Mouse (Mus musculus): ENCODE measurements around the gene Neo1. TPM values are rescaled to one million over a fixed set of nuclear protein-coding genes. Genes with fewer than 3 reads are reported as not detected.

The Neo1 gene
- total RNA-seq, 2 experiments from 2014 or later: 46.1 to 58.6 TPM

DNA sequence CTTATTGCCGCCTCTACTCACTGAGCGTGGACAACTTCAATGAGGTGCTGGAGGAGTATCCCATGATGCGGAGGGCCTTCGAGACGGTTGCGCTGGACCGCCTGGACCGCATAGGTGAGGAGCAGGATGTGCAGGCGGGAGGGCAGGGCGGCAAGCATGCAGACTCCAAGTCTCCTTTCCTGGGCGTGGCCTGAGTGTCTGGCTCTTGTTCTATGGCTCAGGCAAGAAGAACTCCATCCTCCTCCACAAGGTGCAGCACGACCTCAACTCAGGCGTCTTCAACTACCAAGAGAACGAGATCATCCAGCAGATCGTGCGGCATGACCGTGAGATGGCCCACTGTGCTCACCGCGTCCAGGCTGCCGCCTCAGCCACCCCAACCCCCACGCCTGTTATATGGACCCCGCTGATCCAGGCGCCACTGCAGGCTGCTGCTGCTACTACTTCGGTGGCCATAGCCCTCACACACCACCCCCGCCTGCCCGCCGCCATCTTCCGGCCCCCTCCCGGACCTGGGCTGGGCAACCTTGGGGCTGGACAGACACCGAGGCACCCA is 177.1 kb downstream of the Neo1 start:
- no peak for DNase-seq

DNA sequence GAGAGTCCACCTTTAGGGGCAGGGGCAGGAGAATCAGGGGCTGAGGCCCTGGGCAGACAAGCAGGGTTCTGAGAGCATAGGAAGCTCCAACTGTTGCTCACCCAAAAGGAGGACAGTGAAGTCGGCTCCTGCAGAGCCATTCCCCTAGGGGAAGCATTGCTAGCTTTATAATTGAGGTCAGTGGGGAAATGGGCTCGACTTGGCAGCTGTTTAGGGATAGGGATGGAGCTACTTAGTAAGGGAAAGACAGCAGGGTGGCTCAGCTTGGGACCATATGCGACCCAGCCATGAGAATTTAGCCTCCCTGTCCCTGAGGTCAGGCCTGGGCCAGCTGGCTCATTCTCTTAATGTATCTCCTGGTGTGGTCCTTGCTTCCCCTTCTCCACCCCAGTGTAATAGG is 181.3 kb downstream of the Neo1 start:
- no peak for DNase-seq

DNA sequence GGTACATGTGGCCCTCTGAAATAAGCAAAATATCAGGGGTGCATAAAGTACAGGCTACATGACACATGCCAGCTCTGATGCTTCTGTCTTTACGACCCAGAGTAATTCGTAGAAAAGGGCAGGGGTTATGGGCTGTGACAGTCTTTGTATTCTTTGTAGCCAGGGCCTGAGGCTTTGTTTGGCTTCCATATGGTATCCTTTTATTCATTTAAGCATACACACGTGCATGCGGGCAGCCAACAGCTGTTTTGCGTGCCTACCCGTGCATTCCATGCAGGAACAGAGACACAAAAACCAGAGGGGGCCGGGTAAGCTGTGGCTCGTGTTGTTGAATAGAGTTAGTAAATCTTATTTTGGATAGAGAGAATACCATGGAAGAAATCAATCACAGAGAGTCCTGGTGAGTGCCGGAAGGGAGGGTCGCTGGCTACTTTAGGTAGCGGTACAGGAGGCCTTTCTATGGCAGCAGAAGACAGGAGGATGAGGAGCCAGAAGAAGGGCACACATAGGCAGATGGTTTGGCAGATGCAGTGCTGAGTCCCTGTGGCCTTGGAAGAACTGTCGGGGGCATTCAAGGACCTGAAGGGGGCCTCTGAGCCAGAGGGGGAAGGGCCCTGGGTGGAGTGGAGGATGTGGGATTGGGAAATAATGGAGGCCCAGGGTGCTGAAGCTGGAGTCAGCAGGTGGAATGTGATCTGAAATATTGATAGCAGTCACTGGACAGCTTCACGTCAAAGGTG is 186.5 kb downstream of the Neo1 start:
- DNase-seq: no peak

DNA sequence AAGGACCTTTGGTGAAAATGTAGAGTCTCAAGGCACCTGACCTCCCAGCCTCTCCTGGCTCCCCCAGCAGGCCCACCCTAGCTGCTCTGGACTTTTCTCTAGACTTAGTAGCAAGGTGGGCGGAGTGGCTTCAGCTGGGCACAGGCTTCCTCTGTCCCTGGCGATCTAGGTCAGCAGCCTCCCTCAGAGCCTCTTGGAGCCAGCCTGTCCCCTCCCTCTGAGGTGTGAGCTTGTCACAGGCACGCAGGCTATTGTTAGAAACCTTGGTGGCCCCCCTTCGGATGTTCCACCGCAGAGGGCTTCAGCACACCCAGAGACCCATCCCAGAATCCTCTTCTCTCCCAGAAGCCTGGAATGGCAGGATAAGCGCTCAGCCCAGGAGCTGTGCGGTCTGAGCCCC is 188.6 kb downstream of the Neo1 start:
- no peak for DNase-seq

DNA sequence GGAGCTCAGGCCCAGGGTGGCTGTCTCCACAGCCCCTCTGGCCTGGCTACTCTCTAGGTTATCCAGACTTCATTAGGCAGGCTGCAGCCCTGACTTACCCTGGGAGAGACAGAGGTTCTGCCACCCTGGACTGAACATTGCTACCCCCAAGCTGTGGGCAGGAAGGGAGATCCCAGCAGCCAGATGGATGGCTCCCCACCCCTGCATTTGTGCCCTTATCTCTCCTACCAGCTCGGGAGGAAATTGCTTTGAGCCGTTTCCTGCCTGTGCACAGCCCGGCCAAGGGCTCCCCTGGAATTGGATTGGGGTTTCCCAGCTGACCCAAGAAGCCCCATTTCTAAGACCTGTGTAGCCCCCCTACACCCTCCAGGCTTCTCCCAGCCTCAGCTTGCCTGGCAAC is 189.2 kb downstream of the Neo1 start:
- DNase-seq: no peak

DNA sequence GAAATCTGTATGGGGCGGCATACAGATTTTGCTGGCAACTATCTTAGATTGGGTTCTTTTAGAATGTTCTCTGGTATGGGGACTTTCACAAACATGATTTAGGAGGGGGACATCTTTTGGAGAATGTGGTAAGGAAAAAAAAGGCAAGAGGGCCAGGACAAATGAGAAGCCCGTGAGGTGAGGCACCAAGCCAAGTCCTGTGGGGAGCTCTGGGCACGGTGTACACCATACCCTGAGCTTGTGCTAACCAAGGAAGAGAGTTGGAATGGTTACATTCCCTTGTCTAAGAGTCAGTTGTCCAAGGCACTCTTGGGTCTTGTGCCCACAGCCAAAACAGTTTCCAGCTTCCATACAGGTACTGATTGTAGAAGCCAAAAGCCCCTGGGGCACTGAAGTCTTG is 191.6 kb downstream of the Neo1 start:
- no peak for DNase-seq

DNA sequence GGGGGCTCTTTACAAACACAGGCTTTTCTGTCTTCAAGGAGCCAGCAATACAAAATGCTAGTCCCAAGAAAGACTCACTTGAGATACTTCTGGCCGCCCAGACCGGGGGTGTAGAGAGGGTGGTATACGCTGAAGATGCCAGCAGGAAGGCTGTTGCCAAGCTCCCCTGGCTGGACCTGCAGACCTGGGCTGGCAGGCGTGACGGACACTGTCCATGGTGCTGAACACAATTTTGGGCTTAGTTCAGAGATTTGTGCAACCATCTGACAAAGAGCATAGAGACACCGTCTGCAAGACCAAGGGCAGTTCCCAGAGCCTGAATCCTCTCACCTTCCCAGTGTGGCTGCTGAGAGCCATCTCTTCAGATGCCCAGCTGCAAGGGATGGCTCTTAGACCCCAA is 194.6 kb downstream of the Neo1 start:
- DNase-seq: peak; percentile 87

DNA sequence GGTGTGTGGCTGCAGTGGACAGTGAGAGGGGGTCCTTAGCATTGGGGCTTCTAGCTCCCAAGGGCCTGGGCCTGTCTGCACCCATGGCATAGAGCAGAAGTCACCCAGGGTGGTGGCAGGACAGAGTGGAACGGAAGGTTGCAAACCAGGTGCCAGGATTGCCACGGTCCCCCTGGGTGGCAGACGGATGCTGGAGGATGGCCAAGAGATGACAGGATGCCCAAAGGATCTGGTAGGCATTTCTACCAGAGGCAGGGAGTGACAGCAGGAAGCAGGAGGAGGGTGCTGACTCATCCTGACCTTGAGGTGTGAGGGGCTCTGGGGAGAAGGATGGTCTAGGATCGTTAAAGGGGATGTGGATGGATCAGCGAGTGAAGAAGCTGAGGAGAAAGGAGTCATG is 197.7 kb downstream of the Neo1 start:
- no peak for DNase-seq

DNA sequence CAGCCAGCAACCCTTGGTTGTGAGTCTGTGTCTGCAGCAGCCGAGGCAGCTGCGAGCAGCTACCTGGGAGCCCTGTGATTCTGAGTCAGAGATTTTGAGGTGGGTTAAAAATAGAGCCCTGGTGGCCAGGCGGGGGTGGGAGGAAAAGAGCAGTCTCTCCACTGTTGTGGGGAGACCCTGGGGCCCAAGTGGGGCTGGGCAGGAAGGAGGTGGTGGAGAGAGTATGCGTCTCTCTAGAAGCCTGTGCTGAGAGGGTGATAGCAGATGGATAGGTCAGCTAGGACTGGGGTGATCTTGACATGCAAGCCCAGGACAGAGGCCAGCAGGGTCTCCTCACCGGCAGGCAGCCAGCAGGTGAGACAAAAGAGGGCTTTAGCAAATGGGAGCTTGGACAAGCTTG is 199.1 kb downstream of the Neo1 start:
- DNase-seq: no peak

DNA sequence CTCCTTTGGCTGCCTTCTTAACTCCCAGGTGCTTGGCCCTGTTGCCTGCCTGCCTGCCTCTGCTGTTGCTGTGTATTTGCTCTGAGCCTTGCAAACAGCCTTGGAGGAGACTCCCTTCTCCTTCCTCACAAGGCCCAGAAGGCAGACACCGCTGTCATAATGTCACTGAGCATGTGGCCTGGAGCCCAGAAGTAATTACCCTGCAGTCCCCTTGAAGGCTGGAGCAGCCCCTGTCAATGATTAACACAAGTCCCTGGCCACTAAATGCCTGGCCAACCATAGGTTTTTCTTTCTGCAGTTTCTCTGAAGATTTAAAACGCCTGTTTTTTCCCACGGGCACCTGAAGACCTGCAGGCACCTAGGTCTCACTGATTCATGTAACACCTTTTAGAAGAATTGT is 203.3 kb downstream of the Neo1 start:
- DNase-seq: no peak

DNA sequence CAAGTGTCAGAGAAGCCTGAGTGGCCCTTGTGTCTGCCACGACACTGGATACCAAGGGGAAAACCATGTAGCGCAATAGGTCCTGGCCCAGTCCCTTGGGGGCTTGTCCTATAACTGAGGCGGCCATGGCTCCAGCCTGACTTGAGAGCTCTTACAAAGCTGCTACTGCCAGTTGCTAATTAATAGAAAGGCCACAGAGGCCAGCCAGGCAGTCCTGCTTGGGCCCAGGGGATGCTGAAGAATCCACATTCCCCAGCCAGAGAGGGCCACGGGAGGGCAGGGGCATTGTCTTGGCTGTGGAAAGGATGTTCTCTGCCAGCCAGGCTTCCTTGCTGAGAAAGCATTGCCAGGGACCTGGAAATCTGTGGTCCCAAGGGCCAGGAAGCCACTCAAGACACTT is 206.6 kb downstream of the Neo1 start:
- DNase-seq: peak; percentile 44

Other genes with a start within 250 kb of the Neo1 start
- gene Hcn4, start 213.0 kb downstream of the Neo1 start, total RNA-seq (2021): 1 to 10 TPM in 1 of 2 experiments, under 1 TPM in 1; 0.66 to 1.3 TPM

Measured in adrenal gland, postnatal 10 days (tissue).